Mouse (Mus musculus) brain, embryonic 14.5 days (tissue): ENCODE results near the gene Btg3.

Source experiments
- CTCF ChIP-seq: fragments of 200-500 bp; IDR thresholded peaks from 2 replicates; pipeline ENCODE4 v1.5.1; 2012; ENCODE audit warnings: inconsistent platforms, mild to moderate bottlenecking, moderate library complexity, borderline replicate concordance; ENCODE audit not compliant: insufficient read depth, insufficient read length; ENCODE audit errors: extremely low read depth
- POLR2A ChIP-seq: fragments of 200-500 bp; IDR thresholded peaks from 2 replicates; pipeline ENCODE4 v1.6.1; 2012; ENCODE audit warnings: mild to moderate bottlenecking, inconsistent platforms, borderline replicate concordance; ENCODE audit not compliant: poor library complexity, insufficient read depth, insufficient read length, severe bottlenecking; ENCODE audit errors: extremely low read depth

DNA sequence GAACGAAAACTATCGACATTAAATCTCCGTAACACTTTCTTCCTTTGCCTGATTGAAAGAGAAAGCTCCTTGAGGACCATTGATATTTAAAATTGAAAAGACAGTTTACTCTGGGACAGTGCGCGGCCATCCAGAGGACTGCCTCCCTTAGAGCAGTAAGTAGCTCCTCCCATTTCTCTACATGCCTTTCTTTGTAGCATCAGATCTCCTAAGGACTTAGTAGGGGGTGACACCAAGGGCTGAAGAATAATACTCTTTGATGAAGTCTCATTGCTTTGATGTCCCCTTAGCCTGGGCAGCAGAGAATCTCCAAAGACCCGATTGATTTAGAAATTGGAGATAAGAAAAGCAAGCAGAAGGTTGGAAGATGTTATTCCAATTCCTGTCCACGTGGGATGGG lies 55.4 kb downstream of the Btg3 start:
- no peak for TF ChIP-seq POLR2A
- no peak for TF ChIP-seq CTCF
